In the genomic region with DNA sequence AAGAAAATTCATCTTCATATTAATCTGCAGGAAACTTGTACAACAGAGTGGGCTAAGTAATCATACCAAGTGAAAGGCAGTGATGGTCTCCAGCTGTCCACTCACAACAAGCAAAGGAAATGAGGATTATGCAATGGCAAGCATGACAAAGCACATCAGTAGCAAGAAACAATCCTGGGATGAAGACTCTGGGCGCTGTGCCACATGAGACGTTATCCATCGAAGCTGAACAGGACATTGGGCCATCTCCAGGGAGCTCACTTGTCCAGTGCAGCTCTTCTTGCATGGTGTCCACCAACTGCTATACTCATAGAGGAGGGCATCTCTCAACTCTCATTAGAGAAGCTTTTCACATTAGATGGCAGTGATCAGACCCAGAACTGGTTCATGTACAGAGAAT, we compare ENCODE assay signal across 24 mouse cellular contexts.
DNase-seq lines count a peak whose midpoint lies in the region; ATAC-seq and TF ChIP-seq lines count a peak whose summit lies in the region.
"Had no signal": no experiment of that assay in that cellular context is flagged by ENCODE, and none has a peak within 500 bp of the region (broad histone marks: within the 10 kb centered on the region; RNA-seq: fewer than 3 reads in every experiment).

No protein-coding gene starts in this region.

- no peaks in the 10 kb centered on the region for H3K27me3 ChIP-seq in heart, embryonic 10.5 days (ENCODE audit: insufficient read depth, poor library complexity, severe bottlenecking)
- H3K27me3 ChIP-seq in lung, postnatal 0 days (replicated peaks; ENCODE audit: insufficient read depth, low read length): no peaks in the 10 kb centered on the region
- H3K27me3 ChIP-seq: kidney, embryonic 15.5 days; limb, embryonic 13.5 days; liver, embryonic 13.5 days had no signal

- no peak overlapping the region for H3K4me3 ChIP-seq in heart, embryonic 10.5 days
- no peak overlapping the region for H3K4me3 ChIP-seq in lung, postnatal 0 days (ENCODE audit: low read depth, low read length)
- H3K4me3 ChIP-seq: forebrain, embryonic 10.5 days; kidney, embryonic 15.5 days; limb, embryonic 13.5 days; liver, embryonic 13.5 days had no signal

- ATAC-seq in cerebellum, adult (ENCODE audit: insufficient number of reproducible peaks, low FRiP score, low TSS enrichment): no peak
- no peak for ATAC-seq in lung, postnatal 0 days
- no peak for ATAC-seq in inflammation-experienced regulatory T-cells, adult 6 months
- ATAC-seq: CD4-positive, CD25-positive, alpha-beta regulatory T cell, adult 4 months; forebrain, postnatal 0 days; hindbrain, embryonic 16.5 days; intestine, postnatal 0 days; midbrain, embryonic 16.5 days had no signal

- no peak overlapping the region for H3K27ac ChIP-seq in heart, embryonic 10.5 days
- H3K27ac ChIP-seq in lung, postnatal 0 days (ENCODE audit: low read length): no peak overlapping the region
- H3K27ac ChIP-seq: forebrain, embryonic 10.5 days; kidney, embryonic 15.5 days; limb, embryonic 13.5 days; liver, embryonic 13.5 days; macrophage had no signal

- H3K4me1 ChIP-seq in heart, embryonic 10.5 days: no peaks in the 10 kb centered on the region
- no peaks in the 10 kb centered on the region for H3K4me1 ChIP-seq in lung, postnatal 0 days (ENCODE audit: insufficient read depth, low read depth, low read length)
- H3K4me1 ChIP-seq: forebrain, embryonic 10.5 days; kidney, embryonic 15.5 days; limb, embryonic 13.5 days; liver, embryonic 13.5 days had no signal

- peak; percentile 75 to 76 for DNase-seq in cerebellum, postnatal 10 days
- peak; percentile 1 to 2 for DNase-seq in heart, adult 18-20 months
- no peak for DNase-seq in heart, embryonic 10.5 days (ENCODE audit: low spot score)
- peak; percentile 29 for DNase-seq in lung, postnatal 0 days (ENCODE audit: low spot score)
- no peak for DNase-seq in lung, adult 18-20 months
- DNase-seq in retina, postnatal 7 days (ENCODE audit: low read depth, low spot score): peak; percentile 6
- DNase-seq: adrenal gland, adult 2 months; cerebellum, adult 2 months; forebrain, postnatal 0 days; gastrocnemius, postnatal 36 days; layer of hippocampus, postnatal 36 days; liver, embryonic 13.5 days; thymus, adult 18-20 months; thymus, postnatal 36 days had no signal

- TF ChIP-seq EP300 in lung, postnatal 0 days (IDR thresholded peaks at IDR 0.05): no peak

- no peaks in the 10 kb centered on the region for H3K9me3 ChIP-seq in heart, embryonic 10.5 days
- no peaks in the 10 kb centered on the region for H3K9me3 ChIP-seq in lung, postnatal 0 days (ENCODE audit: low read length)
- H3K9me3 ChIP-seq: forebrain, embryonic 10.5 days; kidney, embryonic 15.5 days; limb, embryonic 13.5 days; liver, embryonic 13.5 days had no signal

- no peak overlapping the region for H3K4me2 ChIP-seq in lung, postnatal 0 days (replicated peaks; ENCODE audit: low read depth, low read length)
- H3K4me2 ChIP-seq: kidney, embryonic 15.5 days; limb, embryonic 13.5 days; liver, embryonic 13.5 days had no signal

- H3K36me3 ChIP-seq in heart, embryonic 10.5 days: no peaks in the 10 kb centered on the region
- no peaks in the 10 kb centered on the region for H3K36me3 ChIP-seq in lung, postnatal 0 days (ENCODE audit: insufficient read depth, low read length)
- H3K36me3 ChIP-seq: forebrain, embryonic 10.5 days; kidney, embryonic 15.5 days; limb, embryonic 13.5 days; liver, embryonic 13.5 days had no signal

- no peak for TF ChIP-seq CTCF in lung, postnatal 0 days (IDR thresholded peaks at IDR 0.05)

- no peak overlapping the region for H3K9ac ChIP-seq in lung, postnatal 0 days (replicated peaks; ENCODE audit: low read depth)
- H3K9ac ChIP-seq: forebrain, postnatal 0 days; kidney, embryonic 15.5 days; limb, embryonic 13.5 days; liver, embryonic 13.5 days had no signal

- 78% methylated on average over 3 of the region's 3 CpGs for WGBS in heart, embryonic 10.5 days
- 70% methylated on average over 3 of the region's 3 CpGs for WGBS in lung, postnatal 0 days

Comparison
In these comparisons a context has a peak if more than half of its experiments do, and no peak if none do; other contexts are left out.
1. DNase-seq: peak in cerebellum, postnatal 10 days (2 of 2), heart, adult 18-20 months (2 of 2), lung, postnatal 0 days (single experiment) and retina, postnatal 7 days (single experiment); none in heart, embryonic 10.5 days (single experiment) and lung, adult 18-20 months (0 of 2).